Mouse (Mus musculus): ENCODE results near the gene Cxcl9. TPM values are rescaled to one million over a fixed set of nuclear protein-coding genes. Genes with fewer than 3 reads are reported as not detected.

Gene Cxcl9
- total RNA-seq, 2 experiments from 2014 or later, result 0.20 to 0.86 TPM

DNA sequence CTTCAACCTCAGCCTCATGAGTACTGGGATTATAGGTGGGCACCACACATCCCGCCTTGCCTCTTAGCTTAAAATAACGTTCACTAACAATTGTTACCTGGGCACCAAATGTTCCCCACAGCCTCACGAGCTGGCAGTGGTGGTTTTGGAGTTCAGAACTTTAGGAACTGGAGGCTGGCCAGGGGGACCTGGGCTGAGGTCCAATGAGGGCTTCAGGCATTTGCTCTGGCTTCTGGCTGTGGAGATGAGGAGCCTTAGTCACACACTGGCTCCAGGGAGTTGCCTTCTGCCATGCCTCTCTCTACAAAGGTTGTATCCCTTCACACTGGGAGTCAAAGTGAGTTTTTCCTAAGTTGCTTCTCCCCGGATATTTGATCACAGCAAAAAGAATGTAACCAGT lies 45.3 kb downstream of the Cxcl9 start:
- DNase-seq, result peak; percentile 27

DNA sequence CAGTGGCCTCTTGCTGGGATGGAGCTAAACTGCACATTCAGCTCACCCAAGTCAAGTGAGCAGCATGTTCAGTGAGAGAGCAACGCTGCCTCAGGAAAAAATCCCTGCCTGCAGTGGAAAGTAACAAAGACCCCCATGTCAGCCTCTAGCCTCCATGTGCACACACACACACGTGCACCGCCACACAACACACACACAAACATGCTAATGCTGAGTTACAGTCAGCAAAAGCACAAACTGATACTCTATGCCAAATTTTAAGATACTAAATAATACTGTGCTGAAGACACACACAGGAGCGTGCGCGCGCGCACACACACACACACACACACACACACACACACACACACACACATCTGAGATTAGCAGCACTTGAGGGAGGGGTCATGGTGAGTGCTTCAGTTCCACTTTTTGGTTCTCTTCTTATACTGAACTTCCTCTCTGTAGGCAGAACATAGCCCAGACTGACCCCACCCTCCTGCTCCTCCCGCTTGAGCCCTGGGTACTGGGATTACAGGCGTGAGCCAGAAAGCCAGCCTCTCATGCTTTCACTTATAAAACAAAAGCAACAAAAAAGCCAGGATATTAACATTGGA lies 48.8 kb downstream of the Cxcl9 start:
- DNase-seq, result peak; percentile 26

DNA sequence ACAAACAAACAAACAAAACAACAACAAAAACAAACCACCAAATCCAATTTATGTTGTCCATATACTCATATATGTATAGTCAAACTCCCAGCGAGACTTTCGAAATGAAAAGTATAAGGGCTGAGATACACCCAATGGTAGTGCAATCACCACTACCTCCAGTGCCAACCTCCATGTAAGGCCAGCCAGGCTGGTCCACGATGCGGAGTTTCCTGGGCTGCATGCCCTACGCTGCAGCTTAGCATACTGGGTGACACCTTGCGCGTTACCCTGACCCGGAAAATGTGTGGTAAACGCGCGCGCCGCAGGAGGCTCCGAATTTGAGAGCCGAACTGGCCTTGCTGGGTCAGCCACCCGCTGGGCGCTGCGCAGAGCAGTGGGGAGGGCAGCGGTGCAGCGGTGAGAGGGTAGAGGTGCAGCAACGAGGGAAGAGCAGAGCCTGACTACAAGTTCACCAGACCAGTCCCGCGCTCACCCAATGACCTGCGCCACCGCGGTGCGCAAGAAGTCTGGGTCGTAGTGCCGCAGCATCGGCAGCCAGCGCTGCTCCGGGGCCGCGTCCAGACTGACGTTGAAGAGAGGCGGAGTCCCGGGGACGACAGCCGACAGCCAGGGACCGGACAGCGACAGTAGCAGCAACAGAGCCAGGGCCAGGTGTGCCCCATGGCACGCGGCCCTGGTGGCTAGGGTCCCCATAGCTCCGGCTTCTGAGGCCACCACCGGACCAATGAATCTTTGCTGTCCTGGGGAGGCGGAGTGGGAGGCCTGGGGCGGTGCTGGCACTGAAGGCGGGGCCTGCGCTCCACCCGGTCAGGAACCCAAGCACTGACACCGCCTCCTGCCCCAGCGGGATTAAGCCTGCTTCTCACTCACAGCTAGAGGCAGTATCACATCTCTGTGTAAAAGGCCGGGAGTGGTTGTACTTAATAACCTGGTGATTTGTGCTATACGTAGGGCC lies 50.2 kb downstream of the Cxcl9 start, which contains the start of gene Naaa:
Naaa (minus strand) TSS at position 734 of the 958 bp plus-strand sequence.
- peak; percentile 89 for DNase-seq

Other genes starting within 250 kb of the Cxcl9 start
- gene G3bp2, start 244.4 kb downstream of the Cxcl9 start, total RNA-seq (2021), result 10 to 100 TPM; 48.8 to 51.7 TPM
- 10 to 100 TPM; 56.6 to 58.4 TPM for gene Uso1, start 190.1 kb downstream of the Cxcl9 start, total RNA-seq (2021)
- not detected for gene U90926, start 112.7 kb downstream of the Cxcl9 start, total RNA-seq (2021)
- gene Ppef2, start 71.8 kb downstream of the Cxcl9 start, total RNA-seq (2021), result not detected
- gene Naaa, start 49.9 kb downstream of the Cxcl9 start, total RNA-seq (2021), result 10 to 100 TPM in 1 of 2 experiments, 1 to 10 TPM in 1; 5.1 to 10.1 TPM
- gene Sdad1, start 17.6 kb downstream of the Cxcl9 start, total RNA-seq (2021), result 10 to 100 TPM; 15.0 to 15.7 TPM
- 100 to 1,000 TPM; 365 to 392 TPM for gene Art3, start 3.7 kb upstream of the Cxcl9 start, total RNA-seq (2021)
- gene Cxcl10, start 20.8 kb upstream of the Cxcl9 start, total RNA-seq (2021), result not detected
- 1 to 10 TPM; 9.1 to 9.7 TPM for gene Nup54, start 107.1 kb upstream of the Cxcl9 start, total RNA-seq (2021)
- gene Scarb2, start 178.8 kb upstream of the Cxcl9 start, total RNA-seq (2021), result 10 to 100 TPM; 61.8 to 69.2 TPM
- gene Fam47e, start 227.0 kb upstream of the Cxcl9 start, total RNA-seq (2021), result not detected

Data from gastrocnemius, postnatal 25 days (tissue).